Mouse (Mus musculus) hindbrain, embryonic 11.5 days (tissue): ENCODE measurements around the gene Slc35b4. TPM values are rescaled to one million over a fixed set of nuclear protein-coding genes. Genes with fewer than 3 reads are reported as not detected.

Experiments
- ATAC-seq: fragments of 200-750 bp; cut with Nextera tagmentation; 2 replicates; pipeline ENCODE4 v1.8.0; 2017; ENCODE audit warnings: mild to moderate bottlenecking, moderate TSS enrichment, moderate library complexity; ENCODE audit not compliant: low FRiP score
- DNase-seq: peaks from one replicate; pipeline ENCODE4 v3.0.0-alpha.2; 2015; ENCODE audit warnings: low spot score
- H3K27ac ChIP-seq: fragments of 300-500 bp; sonication (generic); 2 replicates; pipeline ENCODE4 v1.5.1; 2014; ENCODE audit warnings: mild to moderate bottlenecking, low read depth, low read length
- H3K27me3 ChIP-seq: fragments of 300-500 bp; sonication (generic); 2 replicates; pipeline ENCODE4 v1.6.1; 2014; ENCODE audit warnings: mild to moderate bottlenecking, low read length, moderate library complexity, mixed read lengths; ENCODE audit not compliant: control insufficient read depth, insufficient read depth
- H3K36me3 ChIP-seq: fragments of 300-500 bp; sonication (generic); 2 replicates; pipeline ENCODE4 v1.6.1; 2014; ENCODE audit warnings: mild to moderate bottlenecking, low read length, moderate library complexity, mixed read lengths; ENCODE audit not compliant: control insufficient read depth, insufficient read depth
- H3K4me1 ChIP-seq: fragments of 300-500 bp; sonication (generic); replicated peaks from 2 replicates; pipeline ENCODE4 v1.6.1; 2014; ENCODE audit warnings: low read length, mixed read lengths; ENCODE audit not compliant: control insufficient read depth, insufficient read depth
- H3K4me2 ChIP-seq: fragments of 300-500 bp; sonication (generic); replicated peaks from 2 replicates; pipeline ENCODE4 v1.6.1; 2014; ENCODE audit warnings: mild to moderate bottlenecking, low read depth, low read length
- H3K4me3 ChIP-seq: fragments of 300-500 bp; sonication (generic); 2 replicates; pipeline ENCODE4 v1.5.1; 2014; ENCODE audit warnings: low read depth, low read length
- H3K9ac ChIP-seq: fragments of 300-500 bp; sonication (generic); 2 replicates; pipeline ENCODE4 v1.6.1; 2014; ENCODE audit warnings: low read depth, low read length
- H3K9me3 ChIP-seq: fragments of 300-500 bp; sonication (generic); 2 replicates; pipeline ENCODE4 v1.6.1; 2016; ENCODE audit warnings: low read length; ENCODE audit not compliant: control insufficient read depth
- WGBS: fragments of 180-500 bp; shearing (Covaris S2); extraction: QIAGEN DNeasy Blood & Tissue Kit; methylation state at CpG from one replicate; pipeline ENCODE4 v1.1.7; 2014; 5-methylcytosine and 5-hydroxymethylcytosine counted together
- polyA plus RNA-seq: library from polyadenylated mRNA; unstranded; fragments of >200 nt; fragmentation: Nextera tagmentation; extraction: Ambion mirVana; gene quantifications from 2 replicates; pipeline ENCODE4 v1.2.1, GENCODE M21; 2014

Slc35b4 gene
- polyA plus RNA-seq, 1 experiment from 2014 or later: 46.7 TPM

GRCm38 (mm10) chr6:34153069-34154052, 23.6 kb downstream of the Slc35b4 start:
- peaks cover 3% of the 10 kb centered on the region; the same call in 1 of the 2 replicates for H3K36me3 ChIP-seq
- DNase-seq (no peak), ATAC-seq (no peak)
- no peak overlapping the region for H3K4me3 ChIP-seq
- no peaks in the 10 kb centered on the region for H3K9me3 ChIP-seq
- no peak overlapping the region for H3K27ac ChIP-seq
- 71% methylated on average over 18 of the region's 18 CpGs for WGBS
- no peak overlapping the region for H3K9ac ChIP-seq
- H3K4me2 ChIP-seq: no peak overlapping the region
- H3K4me1 ChIP-seq: no peaks in the 10 kb centered on the region
- no peaks in the 10 kb centered on the region for H3K27me3 ChIP-seq

- DNase-seq (no peak), ATAC-seq (no peak)
- no peak overlapping the region for H3K4me3 ChIP-seq
- H3K9me3 ChIP-seq: no peaks in the 10 kb centered on the region
- no peak overlapping the region for H3K27ac ChIP-seq
- H3K4me2 ChIP-seq: no peak overlapping the region
- no peak overlapping the region for H3K9ac ChIP-seq
- no peaks in the 10 kb centered on the region for H3K36me3 ChIP-seq
- H3K27me3 ChIP-seq: no peaks in the 10 kb centered on the region
- 78% methylated on average over 1 of the region's 1 CpGs for WGBS
- no peaks in the 10 kb centered on the region for H3K4me1 ChIP-seq
These were observed 27.1 kb downstream of the Slc35b4 start for GRCm38 (mm10) chr6:34149821-34150220.

DNA sequence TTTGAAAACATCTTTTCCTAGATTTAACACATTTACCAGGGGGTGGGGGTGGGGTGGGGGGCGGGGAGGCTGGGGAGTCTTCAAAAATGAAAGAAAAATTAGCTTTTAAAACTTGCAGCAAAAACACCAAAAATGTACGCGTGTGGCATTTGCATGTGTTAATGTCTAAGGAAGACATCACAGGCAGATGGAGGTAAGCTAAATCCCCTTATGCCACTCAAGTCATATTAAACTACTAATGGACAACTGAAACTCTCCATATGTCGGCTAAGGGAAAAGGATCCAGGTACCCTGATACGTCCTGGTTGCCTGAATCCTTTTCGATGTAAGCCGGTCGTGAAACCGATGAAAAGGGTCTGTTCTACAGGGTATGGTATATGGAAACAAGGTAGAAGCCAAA, 27.8 kb downstream of the Slc35b4 start:
- H3K27me3 ChIP-seq: no peaks in the 10 kb centered on the region
- H3K36me3 ChIP-seq: no peaks in the 10 kb centered on the region
- H3K27ac ChIP-seq: no peak overlapping the region
- no peaks in the 10 kb centered on the region for H3K4me1 ChIP-seq
- H3K4me3 ChIP-seq: no peak overlapping the region
- DNase-seq (no peak), ATAC-seq (no peak)
- H3K9ac ChIP-seq: no peak overlapping the region
- WGBS: 88% methylated on average over 9 of the region's 9 CpGs
- no peaks in the 10 kb centered on the region for H3K9me3 ChIP-seq
- H3K4me2 ChIP-seq: no peak overlapping the region

GRCm38 (mm10) chr6:34148639-34149038, 28.3 kb downstream of the Slc35b4 start:
- Histone ChIP-seq H3K4me1 (no peaks in the 10 kb centered on the region), H3K4me2 (no peak overlapping the region), H3K4me3 (no peak overlapping the region), H3K9me3 (no peaks in the 10 kb centered on the region), H3K27ac (no peak overlapping the region), H3K9ac (no peak overlapping the region), H3K27me3 (no peaks in the 10 kb centered on the region), H3K36me3 (no peaks in the 10 kb centered on the region)
- DNase-seq (no peak), ATAC-seq (no peak)
- WGBS: 77% methylated on average over 7 of the region's 7 CpGs

DNA sequence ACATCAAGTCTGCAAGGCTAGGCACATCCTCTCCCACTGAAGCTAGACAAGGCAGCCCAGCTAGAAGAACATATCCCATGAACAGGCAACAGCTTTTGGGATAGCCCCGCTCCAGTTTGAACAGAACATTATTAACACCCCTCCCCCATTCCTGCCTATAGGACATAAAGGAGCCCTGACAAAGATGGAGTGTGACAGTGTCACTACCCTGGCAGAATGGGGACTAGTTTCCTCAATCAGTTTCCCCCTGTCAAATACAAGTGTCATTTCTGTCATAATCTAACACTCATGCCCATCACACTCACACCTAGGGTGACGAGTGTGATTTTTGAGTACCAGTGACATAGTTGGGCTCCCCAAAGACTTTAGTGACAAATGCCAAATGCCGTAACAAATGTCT, 28.9 kb downstream of the Slc35b4 start:
- no peaks in the 10 kb centered on the region for H3K9me3 ChIP-seq
- H3K4me2 ChIP-seq: no peak overlapping the region
- DNase-seq (no peak), ATAC-seq (no peak)
- no peaks in the 10 kb centered on the region for H3K36me3 ChIP-seq
- no peak overlapping the region for H3K9ac ChIP-seq
- 89% methylated on average over 3 of the region's 3 CpGs for WGBS
- H3K27ac ChIP-seq: no peak overlapping the region
- H3K4me1 ChIP-seq: no peaks in the 10 kb centered on the region
- no peak overlapping the region for H3K4me3 ChIP-seq
- no peaks in the 10 kb centered on the region for H3K27me3 ChIP-seq

DNA sequence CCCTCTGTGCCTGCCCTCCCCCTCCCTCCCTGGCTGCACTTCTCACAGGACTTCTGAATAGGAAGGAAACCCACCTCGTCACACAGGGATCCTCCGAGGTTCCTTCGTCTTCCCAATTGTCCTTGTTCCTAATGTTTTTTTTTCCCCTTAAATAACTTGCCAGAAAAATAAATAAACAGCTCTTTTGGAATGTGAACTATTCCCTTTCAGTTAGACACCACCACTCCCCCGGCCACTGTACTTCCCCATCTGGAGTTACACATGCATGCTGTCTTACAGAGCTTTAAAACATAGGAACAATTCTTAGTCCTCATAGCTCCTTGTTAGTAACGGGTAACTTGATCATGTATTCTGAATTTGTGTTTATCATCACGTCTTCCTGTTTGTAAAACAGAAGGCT, 30.9 kb downstream of the Slc35b4 start:
- Histone ChIP-seq H3K4me1 (no peaks in the 10 kb centered on the region), H3K9me3 (no peaks in the 10 kb centered on the region), H3K27ac (no peak overlapping the region), H3K4me3 (no peak overlapping the region), H3K36me3 (no peaks in the 10 kb centered on the region), H3K4me2 (no peak overlapping the region), H3K27me3 (no peaks in the 10 kb centered on the region), H3K9ac (no peak overlapping the region)
- WGBS: 68% methylated on average over 6 of the region's 6 CpGs
- DNase-seq (no peak), ATAC-seq (no peak)

GRCm38 (mm10) chr6:34142931-34143330, 34.0 kb downstream of the Slc35b4 start:
- WGBS: 80% methylated on average over 11 of the region's 11 CpGs

GRCm38 (mm10) chr6:34138366-34138765, 38.5 kb downstream of the Slc35b4 start:
- Histone ChIP-seq H3K36me3 (no peaks in the 10 kb centered on the region), H3K4me1 (no peaks in the 10 kb centered on the region), H3K27ac (no peak overlapping the region), H3K4me3 (no peak overlapping the region), H3K4me2 (no peak overlapping the region), H3K27me3 (no peaks in the 10 kb centered on the region), H3K9ac (no peak overlapping the region), H3K9me3 (no peaks in the 10 kb centered on the region)
- ATAC-seq: no peak
- WGBS: 91% methylated on average over 3 of the region's 3 CpGs
- no peak for DNase-seq

More at GRCm38 (mm10) chr6:34142931-34143330, 34.0 kb downstream of the Slc35b4 start:
- Histone ChIP-seq H3K4me2 (no peak overlapping the region), H3K4me3 (no peak overlapping the region), H3K9me3 (no peaks in the 10 kb centered on the region), H3K27me3 (no peaks in the 10 kb centered on the region), H3K27ac (no peak overlapping the region), H3K9ac (no peak overlapping the region), H3K4me1 (no peaks in the 10 kb centered on the region), H3K36me3 (no peaks in the 10 kb centered on the region)
- no peak for DNase-seq
- no peak for ATAC-seq

- no peaks in the 10 kb centered on the region for H3K4me1 ChIP-seq
- no peaks in the 10 kb centered on the region for H3K9me3 ChIP-seq
- no peaks in the 10 kb centered on the region for H3K27me3 ChIP-seq
- no peak overlapping the region for H3K9ac ChIP-seq
- H3K36me3 ChIP-seq: no peaks in the 10 kb centered on the region
- no peak overlapping the region for H3K4me2 ChIP-seq
- DNase-seq (no peak), ATAC-seq (no peak)
- H3K4me3 ChIP-seq: no peak overlapping the region
- no peak overlapping the region for H3K27ac ChIP-seq
- WGBS: 84% methylated on average over 9 of the region's 9 CpGs
These were observed 44.5 kb downstream of the Slc35b4 start for GRCm38 (mm10) chr6:34132391-34132790.
